Mouse (Mus musculus) limb, embryonic 13.5 days (tissue): ENCODE data around the gene Dennd2a. TPM values are rescaled to one million over a fixed set of nuclear protein-coding genes. Genes with fewer than 3 reads are reported as not detected.

Experiments used
- ATAC-seq: fragments of 200-750 bp; cut with Nextera tagmentation; 2 replicates; pipeline ENCODE4 v1.8.0; 2017; ENCODE audit warnings: low read depth, moderate number of reproducible peaks, moderate TSS enrichment; ENCODE audit not compliant: low FRiP score
- H3K27ac ChIP-seq: fragments of 300-500 bp; sonication (generic); 2 replicates; pipeline ENCODE4 v1.5.1; 2015; ENCODE audit warnings: inconsistent platforms, mild to moderate bottlenecking, moderate library complexity
- H3K27me3 ChIP-seq: fragments of 300-500 bp; sonication (generic); 2 replicates; pipeline ENCODE4 v1.6.1; 2015; ENCODE audit warnings: mild to moderate bottlenecking, inconsistent platforms
- H3K36me3 ChIP-seq: fragments of 300-500 bp; sonication (generic); 2 replicates; pipeline ENCODE4 v1.6.1; 2015; ENCODE audit warnings: inconsistent platforms, mild to moderate bottlenecking, moderate library complexity
- H3K4me1 ChIP-seq: fragments of 300-500 bp; sonication (generic); 2 replicates; pipeline ENCODE4 v1.6.1; 2015; ENCODE audit warnings: inconsistent platforms
- H3K4me2 ChIP-seq: fragments of 300-500 bp; sonication (generic); replicated peaks from 2 replicates; pipeline ENCODE4 v1.6.1; 2015; ENCODE audit warnings: inconsistent platforms, mild to moderate bottlenecking, moderate library complexity
- H3K4me3 ChIP-seq: fragments of 300-500 bp; sonication (generic); 2 replicates; pipeline ENCODE4 v1.5.1; 2015; ENCODE audit warnings: moderate library complexity, mild to moderate bottlenecking, inconsistent platforms
- H3K9ac ChIP-seq: fragments of 300-500 bp; sonication (generic); 2 replicates; pipeline ENCODE4 v1.6.1; 2015; ENCODE audit warnings: mild to moderate bottlenecking, inconsistent platforms
- H3K9me3 ChIP-seq: fragments of 300-500 bp; sonication (generic); 2 replicates; pipeline ENCODE4 v1.6.1; 2016; ENCODE audit warnings: inconsistent platforms
- WGBS: fragments of 180-500 bp; shearing (Covaris S2); methylation state at CpG from one replicate; pipeline ENCODE4 v1.1.7; 2015; 5-methylcytosine and 5-hydroxymethylcytosine counted together
- polyA plus RNA-seq: library from polyadenylated mRNA; unstranded; fragments of >200 nt; fragmentation: Nextera tagmentation; extraction: Ambion mirVana; gene quantifications from 2 replicates; pipeline ENCODE4 v1.2.1, GENCODE M21; 2015

The Dennd2a gene
- polyA plus RNA-seq, 1 experiment from 2014 or later: 30.1 TPM

DNA sequence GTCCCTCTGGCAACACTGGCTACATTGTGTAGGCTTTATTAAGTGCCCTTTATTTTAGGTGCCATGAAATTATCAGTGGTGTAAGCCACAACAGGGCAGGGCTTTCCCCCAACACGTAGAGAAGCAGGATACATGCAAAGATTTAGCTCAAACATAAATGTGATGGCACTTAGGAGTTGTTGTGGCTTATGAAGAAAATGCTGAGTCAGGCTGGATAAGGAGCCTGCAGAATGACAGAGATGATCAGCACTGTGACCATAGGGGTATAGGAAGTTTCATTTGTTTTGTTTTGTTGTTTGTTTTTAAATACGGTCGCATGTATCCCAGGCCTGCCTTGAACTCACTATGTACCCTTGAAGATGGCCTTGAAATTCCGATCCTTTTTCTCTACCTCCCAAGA is 65.5 kb downstream of the Dennd2a start:
- Histone ChIP-seq H3K27ac (no peak overlapping the region), H3K9ac (no peak overlapping the region), H3K4me3 (no peak overlapping the region), H3K27me3 (no peaks in the 10 kb centered on the region), H3K4me2 (no peak overlapping the region), H3K36me3 (peaks cover 95% of the 10 kb centered on the region), H3K9me3 (no peaks in the 10 kb centered on the region), H3K4me1 (0 out of 2 replicates have a peak, but pooled peaks cover 3% of the 10 kb centered on the region)
- no peak for ATAC-seq
- WGBS: 93% methylated on average over 4 of the region's 4 CpGs

DNA sequence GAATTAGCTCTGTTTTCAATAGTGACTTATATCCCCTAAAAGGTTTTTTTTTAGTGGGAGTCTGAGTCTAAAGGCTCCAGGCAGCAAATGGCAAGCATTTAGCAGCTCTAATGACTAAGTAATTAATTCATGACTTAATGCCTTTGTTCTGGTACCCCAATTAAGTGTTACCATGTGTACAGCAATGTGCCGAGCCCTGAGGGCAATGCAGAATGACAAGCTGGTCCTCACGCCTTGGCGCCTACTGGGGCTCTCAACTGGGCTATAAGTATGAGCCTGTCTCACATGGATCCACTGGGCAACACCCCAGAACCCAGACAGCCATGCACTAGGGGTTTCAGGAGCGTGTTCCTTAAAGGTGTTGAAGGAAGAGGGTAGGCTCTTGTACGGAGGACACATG is 66.5 kb downstream of the Dennd2a start:
- H3K4me3 ChIP-seq: no peak overlapping the region
- peaks cover 93% of the 10 kb centered on the region for H3K36me3 ChIP-seq
- H3K9ac ChIP-seq: no peak overlapping the region
- H3K27ac ChIP-seq: peak overlapping the region; percentile 48; the same call in 1 of the 2 replicates
- WGBS: 43% methylated on average over 5 of the region's 5 CpGs
- H3K9me3 ChIP-seq: no peaks in the 10 kb centered on the region
- no peak overlapping the region for H3K4me2 ChIP-seq
- ATAC-seq: no peak
- H3K27me3 ChIP-seq: no peaks in the 10 kb centered on the region
- H3K4me1 ChIP-seq: 0 out of 2 replicates have a peak, but pooled peaks cover 3% of the 10 kb centered on the region

GRCm38 (mm10) chr6:39488292-39488691 is 69.4 kb downstream of the Dennd2a start:
- H3K36me3 ChIP-seq: peaks cover 97% of the 10 kb centered on the region
- ATAC-seq: no peak

GRCm38 (mm10) chr6:39483656-39484055 is 74.0 kb downstream of the Dennd2a start:
- no peak overlapping the region for H3K27ac ChIP-seq
- H3K27me3 ChIP-seq: no peaks in the 10 kb centered on the region
- H3K4me2 ChIP-seq: no peak overlapping the region
- H3K4me3 ChIP-seq: no peak overlapping the region
- H3K4me1 ChIP-seq: peaks cover 5% of the 10 kb centered on the region; the same call in 1 of the 2 replicates
- H3K9ac ChIP-seq: no peak overlapping the region
- no peak for ATAC-seq
- H3K9me3 ChIP-seq: no peaks in the 10 kb centered on the region
- WGBS: 97% methylated on average over 4 of the region's 4 CpGs
- H3K36me3 ChIP-seq: peaks cover 90% of the 10 kb centered on the region

More at GRCm38 (mm10) chr6:39488292-39488691, 69.4 kb downstream of the Dennd2a start:
- WGBS: 91% methylated on average over 8 of the region's 8 CpGs
- Histone ChIP-seq H3K9ac (no peak overlapping the region), H3K9me3 (no peaks in the 10 kb centered on the region), H3K4me3 (no peak overlapping the region), H3K27ac (no peak overlapping the region), H3K4me2 (no peak overlapping the region), H3K4me1 (0 out of 2 replicates have a peak, but pooled peaks cover 3% of the 10 kb centered on the region), H3K27me3 (no peaks in the 10 kb centered on the region)

DNA sequence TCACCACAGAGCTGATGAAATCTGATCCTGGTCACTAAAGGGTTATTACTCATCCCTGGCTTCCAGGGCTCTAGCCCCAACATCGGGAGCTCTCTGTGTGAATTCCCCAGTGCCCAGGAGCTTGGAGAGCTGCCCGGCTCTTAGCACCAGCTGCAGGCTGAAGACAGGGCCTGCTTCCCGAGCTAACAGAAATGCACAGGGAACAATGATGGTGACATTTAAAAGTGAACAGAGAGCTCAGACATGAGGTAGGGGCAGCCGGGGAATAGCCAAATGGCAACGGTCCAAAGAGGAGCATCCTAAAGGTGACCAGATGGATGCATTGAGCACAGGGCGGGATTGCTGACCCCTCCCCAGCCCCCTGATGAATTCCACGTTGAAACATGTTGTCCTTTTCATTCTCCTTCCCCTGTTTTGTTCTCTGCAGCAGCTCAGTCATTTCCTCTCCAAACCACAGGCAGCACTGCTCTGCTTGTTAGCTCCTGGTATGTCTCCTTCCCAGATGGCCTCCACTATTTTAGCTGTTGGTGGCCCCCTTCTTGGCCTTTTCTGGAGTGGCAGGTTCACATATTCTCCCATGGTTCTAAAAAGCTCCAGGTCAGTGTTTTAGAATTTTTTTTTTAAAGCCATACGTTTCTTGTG is 79.0 kb downstream of the Dennd2a start:
- 50% methylated on average over 8 of the region's 8 CpGs for WGBS
- peak overlapping the region; percentile 49; the same call in 1 of the 2 replicates for H3K27ac ChIP-seq
- H3K9ac ChIP-seq: no peak overlapping the region
- ATAC-seq: 0 out of 2 replicates have a peak, but pooled peaks have one; percentile 21
- H3K4me2 ChIP-seq: no peak overlapping the region
- H3K4me3 ChIP-seq: no peak overlapping the region
- H3K27me3 ChIP-seq: no peaks in the 10 kb centered on the region
- H3K9me3 ChIP-seq: no peaks in the 10 kb centered on the region
- H3K36me3 ChIP-seq: peaks cover 86% of the 10 kb centered on the region
- H3K4me1 ChIP-seq: peaks cover 24% of the 10 kb centered on the region

GRCm38 (mm10) chr6:39476617-39477016 is 81.0 kb downstream of the Dennd2a start:
- no peak overlapping the region for H3K27ac ChIP-seq
- WGBS: 76% methylated on average over 1 of the region's 1 CpGs
- peaks cover 69% of the 10 kb centered on the region for H3K36me3 ChIP-seq
- no peak overlapping the region for H3K4me3 ChIP-seq
- H3K27me3 ChIP-seq: no peaks in the 10 kb centered on the region
- no peak for ATAC-seq
- H3K4me1 ChIP-seq: peaks cover 37% of the 10 kb centered on the region
- H3K9me3 ChIP-seq: no peaks in the 10 kb centered on the region
- no peak overlapping the region for H3K9ac ChIP-seq
- H3K4me2 ChIP-seq: no peak overlapping the region

DNA sequence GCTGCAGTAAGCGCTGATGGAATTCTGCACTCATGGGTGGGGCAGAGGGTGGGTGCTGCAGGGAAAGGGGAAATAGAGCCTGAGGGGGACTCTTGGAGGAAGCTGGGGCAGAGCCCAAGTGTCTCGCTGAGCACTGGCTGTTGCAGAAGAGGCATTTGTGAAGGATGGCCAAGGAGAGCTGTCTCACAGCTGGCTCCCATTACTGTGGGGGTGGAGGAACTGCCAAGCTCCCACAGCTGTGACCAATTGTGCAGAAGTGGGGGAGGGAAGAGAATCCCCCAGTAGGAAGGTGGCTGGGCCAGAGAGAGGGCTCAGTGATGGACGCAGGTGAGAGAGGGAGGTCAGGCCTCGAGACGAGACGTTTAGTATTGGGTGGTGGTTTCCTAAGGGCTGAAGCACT is 83.2 kb downstream of the Dennd2a start:
- Histone ChIP-seq H3K36me3 (peaks cover 77% of the 10 kb centered on the region), H3K4me1 (peaks cover 37% of the 10 kb centered on the region), H3K4me2 (peak overlapping the region; percentile 42), H3K27me3 (no peaks in the 10 kb centered on the region), H3K9me3 (no peaks in the 10 kb centered on the region), H3K27ac (peak overlapping the region; percentile 44), H3K9ac (no peak overlapping the region), H3K4me3 (no peak overlapping the region)
- WGBS: 18% methylated on average over 6 of the region's 6 CpGs
- peak; percentile 75 for ATAC-seq

GRCm38 (mm10) chr6:39472837-39473236 is 84.8 kb downstream of the Dennd2a start:
- ATAC-seq: no peak
- no peaks in the 10 kb centered on the region for H3K27me3 ChIP-seq
- H3K4me3 ChIP-seq: no peak overlapping the region
- peaks cover 31% of the 10 kb centered on the region for H3K4me1 ChIP-seq
- H3K4me2 ChIP-seq: no peak overlapping the region
- no peak overlapping the region for H3K27ac ChIP-seq
- H3K9ac ChIP-seq: no peak overlapping the region
- H3K9me3 ChIP-seq: no peaks in the 10 kb centered on the region
- 44% methylated on average over 5 of the region's 5 CpGs for WGBS
- H3K36me3 ChIP-seq: peaks cover 77% of the 10 kb centered on the region

- Histone ChIP-seq H3K27ac (no peak overlapping the region), H3K9ac (no peak overlapping the region), H3K4me2 (no peak overlapping the region), H3K4me3 (no peak overlapping the region), H3K36me3 (peaks cover 75% of the 10 kb centered on the region), H3K9me3 (no peaks in the 10 kb centered on the region), H3K27me3 (no peaks in the 10 kb centered on the region), H3K4me1 (peaks cover 31% of the 10 kb centered on the region)
- no peak for ATAC-seq
- WGBS: 76% methylated on average over 4 of the region's 4 CpGs
Observed at GRCm38 (mm10) chr6:39472271-39472670, 85.4 kb downstream of the Dennd2a start.

- H3K9me3 ChIP-seq: no peaks in the 10 kb centered on the region
Observed at GRCm38 (mm10) chr6:39470076-39470475, 87.6 kb downstream of the Dennd2a start.

DNA sequence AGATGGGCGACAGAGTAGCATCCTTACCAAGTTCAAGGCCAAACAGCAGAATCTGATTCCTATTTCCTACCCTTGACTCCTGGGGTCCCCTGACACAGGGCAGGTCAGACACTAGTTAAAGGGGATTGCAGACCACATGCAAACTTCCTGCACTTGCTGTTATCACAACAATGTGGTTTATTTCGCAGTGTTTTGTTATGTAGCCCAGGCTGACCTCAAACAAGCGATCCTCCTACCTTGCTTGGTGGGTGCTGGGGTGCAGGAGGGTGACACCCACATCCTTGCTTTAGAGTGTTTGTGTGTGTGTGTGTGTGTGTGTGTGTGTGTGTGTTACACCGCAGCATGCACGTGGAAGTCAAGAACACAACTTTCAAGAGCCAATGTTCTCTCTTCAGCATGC is 88.2 kb downstream of the Dennd2a start:
- H3K36me3 ChIP-seq: peaks cover 71% of the 10 kb centered on the region
- WGBS: 94% methylated on average over 5 of the region's 5 CpGs
- ATAC-seq: no peak
- H3K9ac ChIP-seq: no peak overlapping the region
- H3K4me3 ChIP-seq: no peak overlapping the region
- no peak overlapping the region for H3K4me2 ChIP-seq
- H3K4me1 ChIP-seq: peaks cover 24% of the 10 kb centered on the region
- H3K27me3 ChIP-seq: no peaks in the 10 kb centered on the region
- H3K9me3 ChIP-seq: no peaks in the 10 kb centered on the region
- H3K27ac ChIP-seq: no peak overlapping the region

More at GRCm38 (mm10) chr6:39470076-39470475, 87.6 kb downstream of the Dennd2a start:
- no peaks in the 10 kb centered on the region for H3K27me3 ChIP-seq
- 91% methylated on average over 14 of the region's 14 CpGs for WGBS
- no peak overlapping the region for H3K27ac ChIP-seq
- H3K4me2 ChIP-seq: no peak overlapping the region
- H3K4me1 ChIP-seq: peaks cover 27% of the 10 kb centered on the region
- peaks cover 73% of the 10 kb centered on the region for H3K36me3 ChIP-seq
- H3K4me3 ChIP-seq: no peak overlapping the region
- no peak for ATAC-seq
- no peak overlapping the region for H3K9ac ChIP-seq

DNA sequence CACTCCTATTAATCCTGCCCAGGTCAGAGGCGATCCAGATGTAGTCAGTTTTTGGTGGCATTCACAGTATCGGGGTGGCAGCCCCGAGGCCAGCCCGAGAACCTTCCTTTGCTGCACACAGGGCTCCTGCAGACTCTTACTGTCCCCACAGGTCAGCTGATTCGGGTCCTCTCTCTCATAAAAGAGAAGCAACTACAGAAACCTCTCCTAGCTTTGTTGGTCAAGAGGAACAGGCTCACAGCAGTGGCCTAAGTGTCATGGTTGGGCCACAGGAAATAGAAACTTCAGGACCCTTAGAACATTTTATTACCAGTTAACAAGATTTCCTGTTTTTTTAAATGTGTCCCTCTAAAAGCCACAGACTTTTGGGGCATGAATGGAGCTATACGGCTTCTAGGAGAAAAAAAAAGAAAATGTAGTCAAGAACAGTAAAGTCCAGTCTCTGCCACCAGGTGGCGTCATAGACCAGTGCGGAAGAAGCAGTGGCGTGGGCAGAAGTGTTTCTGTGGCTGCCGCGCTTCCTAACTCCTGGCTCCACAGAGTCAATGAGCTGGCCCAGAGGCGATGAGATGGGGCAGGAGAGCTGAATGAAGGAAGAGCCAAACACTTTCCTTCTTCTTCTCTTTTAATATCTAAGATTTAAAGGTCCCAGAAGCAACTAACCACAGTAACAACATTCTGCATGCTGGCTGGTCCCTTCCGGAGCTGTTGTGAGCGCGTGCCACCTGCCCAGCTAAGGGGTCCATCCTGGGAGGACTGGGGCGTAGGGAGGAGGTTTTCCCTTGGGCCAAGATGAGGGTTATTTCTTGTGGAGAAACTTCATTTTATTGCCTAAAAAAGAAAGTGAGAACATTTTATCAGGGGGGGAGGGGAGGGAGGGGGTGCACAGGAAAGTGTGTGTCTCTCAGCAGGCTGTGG is 94.8 kb downstream of the Dennd2a start:
- no peak overlapping the region for H3K4me2 ChIP-seq
- H3K9me3 ChIP-seq: peaks cover 4% of the 10 kb centered on the region
- peaks cover 10% of the 10 kb centered on the region for H3K4me1 ChIP-seq
- no peaks in the 10 kb centered on the region for H3K27me3 ChIP-seq
- H3K27ac ChIP-seq: no peak overlapping the region
- H3K9ac ChIP-seq: no peak overlapping the region
- WGBS: 52% methylated on average over 16 of the region's 16 CpGs
- no peak overlapping the region for H3K4me3 ChIP-seq
- H3K36me3 ChIP-seq: peaks cover 59% of the 10 kb centered on the region
- peak; percentile 73; the same call in 1 of the 2 replicates for ATAC-seq
